Mouse (Mus musculus) hindbrain, embryonic 15.5 days (tissue): ENCODE measurements at regions not wholly inside any gene's neighbourhood (a gene's known extent, or its start where the extent isn't known, plus 50 kb on each side); places are given as distances from the start of the nearest gene placed in this dataset.

Source experiments
- ATAC-seq: fragments of 200-750 bp; cut with Nextera tagmentation; 2 replicates; pipeline ENCODE4 v1.8.0; 2017; ENCODE audit warnings: low read depth, moderate number of reproducible peaks, moderate TSS enrichment; ENCODE audit not compliant: low FRiP score
- H3K27ac ChIP-seq: fragments of 300-500 bp; sonication (generic); replicated peaks from 2 replicates; pipeline ENCODE4 v1.5.1; 2015; ENCODE audit warnings: mild to moderate bottlenecking, inconsistent platforms
- H3K27me3 ChIP-seq: fragments of 300-500 bp; sonication (generic); 2 replicates; pipeline ENCODE4 v1.6.1; 2015; ENCODE audit warnings: control low read depth, inconsistent platforms
- H3K36me3 ChIP-seq: fragments of 300-500 bp; sonication (generic); 2 replicates; pipeline ENCODE4 v1.6.1; 2015; ENCODE audit warnings: control low read depth, inconsistent platforms
- H3K4me1 ChIP-seq: fragments of 300-500 bp; sonication (generic); replicated peaks from 2 replicates; pipeline ENCODE4 v1.6.1; 2015; ENCODE audit warnings: control low read depth, inconsistent platforms
- H3K4me2 ChIP-seq: fragments of 300-500 bp; sonication (generic); 2 replicates; pipeline ENCODE4 v1.6.1; 2015; ENCODE audit warnings: moderate library complexity, mild to moderate bottlenecking, inconsistent platforms
- H3K4me3 ChIP-seq: fragments of 300-500 bp; sonication (generic); 2 replicates; pipeline ENCODE4 v1.5.1; 2015; ENCODE audit warnings: mild to moderate bottlenecking, inconsistent platforms
- H3K9ac ChIP-seq: fragments of 300-500 bp; sonication (generic); 2 replicates; pipeline ENCODE4 v1.6.1; 2015; ENCODE audit warnings: inconsistent platforms
- H3K9me3 ChIP-seq: fragments of 300-500 bp; sonication (generic); 2 replicates; pipeline ENCODE4 v1.6.1; 2016; ENCODE audit warnings: control low read depth, inconsistent platforms
- WGBS: fragments of 180-500 bp; shearing (Covaris S2); methylation state at CpG from one replicate; pipeline ENCODE4 v1.1.7; 2015; 5-methylcytosine and 5-hydroxymethylcytosine counted together

DNA sequence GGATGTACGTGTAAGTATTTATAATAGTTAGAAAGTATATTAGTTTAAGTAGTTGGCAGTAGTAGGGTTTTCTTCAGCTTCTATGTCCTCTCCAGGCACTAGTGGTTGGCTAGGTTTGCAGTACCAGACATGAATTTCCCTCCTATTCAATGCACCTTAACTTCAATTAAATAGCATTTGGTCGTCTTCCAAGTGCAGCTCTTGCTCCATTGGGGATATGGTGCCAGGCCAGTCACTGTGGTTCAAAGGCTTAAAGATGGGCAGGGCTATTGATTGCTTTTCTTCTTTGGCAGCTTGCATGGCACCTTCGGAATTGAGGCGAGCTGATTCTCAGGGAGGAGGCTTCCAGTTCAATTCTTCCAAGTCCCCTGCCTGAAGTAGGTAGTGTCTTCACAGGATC is 68.0 kb upstream of the Csl start:
- H3K36me3 ChIP-seq, result no peaks in the 10 kb centered on the region
- 77% methylated on average over 4 of the region's 4 CpGs for WGBS
- no peak overlapping the region for H3K27ac ChIP-seq
- H3K9me3 ChIP-seq, result no peaks in the 10 kb centered on the region
- no peaks in the 10 kb centered on the region for H3K4me1 ChIP-seq
- no peak overlapping the region for H3K9ac ChIP-seq
- no peak overlapping the region for H3K4me2 ChIP-seq
- H3K4me3 ChIP-seq, result no peak overlapping the region
- no peaks in the 10 kb centered on the region for H3K27me3 ChIP-seq
- no peak for ATAC-seq

DNA sequence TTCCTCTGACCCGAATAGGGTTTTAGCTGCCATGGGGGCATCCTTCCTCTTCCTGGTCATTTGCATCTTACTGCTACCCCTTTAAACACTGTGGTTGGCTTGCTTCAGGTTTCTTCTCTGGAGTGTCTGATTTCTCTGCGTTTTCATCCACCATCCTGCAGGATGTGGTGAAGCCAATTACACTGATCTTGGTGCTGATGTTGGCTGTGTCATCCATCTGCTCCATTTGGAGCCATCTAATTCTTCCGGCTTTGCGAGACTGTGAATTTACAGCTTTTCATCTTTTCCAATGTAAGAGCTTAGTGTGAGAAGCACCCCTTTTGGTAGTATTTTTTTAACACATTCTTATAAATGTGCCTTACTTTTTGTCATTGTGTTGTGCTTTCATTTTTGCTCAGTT is 66.4 kb upstream of the Csl start:
- WGBS, result 87% methylated on average over 4 of the region's 4 CpGs
- ATAC-seq, result no peak

DNA sequence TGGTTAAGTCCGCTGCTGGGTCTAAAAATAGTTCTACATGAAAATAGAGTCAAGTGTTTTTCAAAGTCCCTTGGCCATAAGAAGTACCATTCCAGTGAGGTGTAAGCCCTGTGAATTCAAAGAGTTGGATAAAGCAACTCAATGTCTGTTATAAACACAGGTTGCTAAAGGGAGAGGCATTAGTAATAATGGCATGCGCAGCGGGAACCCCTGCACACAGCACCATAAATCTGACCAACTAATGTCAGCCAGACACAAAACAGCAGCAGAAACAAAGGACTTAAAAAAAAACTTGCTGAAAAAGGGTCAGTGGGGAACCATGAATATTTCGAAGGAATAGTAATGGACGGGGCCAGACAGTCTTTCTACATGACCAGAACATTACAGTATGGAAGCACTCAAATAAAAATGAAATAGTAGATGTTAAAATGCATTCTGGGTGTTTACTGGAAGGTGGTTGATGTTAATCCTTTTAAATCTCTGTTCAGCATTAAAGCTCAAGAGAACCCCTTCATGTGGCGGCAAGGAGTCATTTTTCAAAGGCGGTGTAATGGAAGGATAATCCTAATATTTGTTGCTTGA is 52.7 kb upstream of the Csl start:
- Histone ChIP-seq H3K4me1 (no peaks in the 10 kb centered on the region), H3K27me3 (no peaks in the 10 kb centered on the region), H3K36me3 (no peaks in the 10 kb centered on the region), H3K4me3 (no peak overlapping the region), H3K9me3 (no peaks in the 10 kb centered on the region), H3K27ac (no peak overlapping the region), H3K9ac (no peak overlapping the region), H3K4me2 (no peak overlapping the region)
- ATAC-seq, result no peak
- 67% methylated on average over 7 of the region's 7 CpGs for WGBS

More for the DNA sequence above, 66.4 kb upstream of the Csl start:
- Histone ChIP-seq H3K27ac (no peak overlapping the region), H3K4me3 (no peak overlapping the region), H3K27me3 (no peaks in the 10 kb centered on the region), H3K9me3 (no peaks in the 10 kb centered on the region), H3K9ac (no peak overlapping the region), H3K4me2 (no peak overlapping the region), H3K4me1 (no peaks in the 10 kb centered on the region), H3K36me3 (no peaks in the 10 kb centered on the region)

DNA sequence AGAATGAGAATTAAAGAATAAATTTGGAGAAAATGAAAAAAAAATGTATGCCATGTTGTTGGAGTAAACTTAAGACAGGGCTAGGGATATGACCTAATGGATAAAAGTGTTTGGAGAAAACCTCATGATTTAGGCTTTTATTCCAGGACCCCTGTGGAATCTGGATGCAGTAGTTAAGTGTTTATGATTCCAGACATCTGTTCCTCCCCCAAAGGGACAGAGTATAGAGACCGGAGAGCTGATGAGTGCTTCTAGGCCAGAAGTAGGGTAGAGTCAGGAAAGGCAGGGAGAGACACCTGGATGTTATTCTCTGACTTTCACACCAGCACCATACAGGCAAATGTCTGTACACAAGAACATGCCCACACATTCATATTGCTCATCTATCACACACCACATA is 52.0 kb upstream of the Csl start:
- Histone ChIP-seq H3K4me1 (no peaks in the 10 kb centered on the region), H3K4me3 (no peak overlapping the region), H3K4me2 (no peak overlapping the region), H3K9ac (no peak overlapping the region), H3K27me3 (no peaks in the 10 kb centered on the region), H3K36me3 (no peaks in the 10 kb centered on the region), H3K9me3 (no peaks in the 10 kb centered on the region), H3K27ac (no peak overlapping the region)
- 80% methylated on average over 1 of the region's 1 CpGs for WGBS
- no peak for ATAC-seq
